Mouse (Mus musculus): ENCODE results near the gene Ribc1. TPM values are rescaled to one million over a fixed set of nuclear protein-coding genes. Genes with fewer than 3 reads are reported as not detected.

Gene Ribc1
- polyA plus RNA-seq (2014; fragmentation: Nextera tagmentation; extraction: Ambion mirVana) = 4.8 and 5.8 TPM in 2 replicates

- peak; percentile 98 for ATAC-seq (ENCODE audit: insufficient read depth, low FRiP score, low TSS enrichment)
- DNase-seq (ENCODE audit: low spot score) = peak; percentile 89
- H3K27me3 ChIP-seq (ENCODE audit: control insufficient read depth, insufficient read depth, low read length) = 0 out of 2 replicates have a peak, but pooled peaks cover 7% of the 10 kb centered on the region
- 0 out of 2 replicates have a peak within 1 kb of the TSS, but pooled peaks have one; percentile 53 for H3K27ac ChIP-seq (ENCODE audit: low read depth, low read length)
- peak within 1 kb of the TSS; percentile 54 for H3K4me3 ChIP-seq (ENCODE audit: low read depth, low read length)
- 20% methylated on average over 64 of the region's 64 CpGs for WGBS
- 0 out of 2 replicates have a peak, but pooled peaks cover 2% of the 10 kb centered on the region for H3K4me1 ChIP-seq (ENCODE audit: control insufficient read depth, insufficient read depth, low read length)
- no peaks in the 10 kb centered on the region for H3K9me3 ChIP-seq (ENCODE audit: control insufficient read depth, low read length)
- H3K36me3 ChIP-seq (ENCODE audit: control insufficient read depth, insufficient read depth, low read length) = peaks cover 2% of the 10 kb centered on the region; the same call in 1 of the 2 replicates
- peak within 1 kb of the TSS; percentile 71 for H3K9ac ChIP-seq (ENCODE audit: low read length)
- peak within 1 kb of the TSS; percentile 50 for H3K4me2 ChIP-seq (ENCODE audit: low read depth)
These were observed at the start of gene Ribc1, which contains the start of gene Smc1a for GRCm38 (mm10) chrX:152016151-152017145. Ribc1 (minus strand) TSS chrX:152016295. Smc1a (plus strand) TSS chrX:152016428.

- Histone ChIP-seq H3K27me3 (ENCODE audit: control insufficient read depth, insufficient read depth, low read length) (peaks cover 17% of the 10 kb centered on the region), H3K27ac (ENCODE audit: low read depth, low read length) (no peak overlapping the region), H3K9me3 (ENCODE audit: control insufficient read depth, low read length) (no peaks in the 10 kb centered on the region), H3K36me3 (ENCODE audit: control insufficient read depth, insufficient read depth, low read length) (no peaks in the 10 kb centered on the region), H3K4me2 (ENCODE audit: low read depth) (no peak overlapping the region), H3K4me1 (ENCODE audit: control insufficient read depth, insufficient read depth, low read length) (no peaks in the 10 kb centered on the region), H3K4me3 (ENCODE audit: low read depth, low read length) (no peak overlapping the region), H3K9ac (ENCODE audit: low read length) (no peak overlapping the region)
- ATAC-seq (ENCODE audit: insufficient read depth, low FRiP score, low TSS enrichment) = no peak
- no peak for DNase-seq (ENCODE audit: low spot score)
- 89% methylated on average over 2 of the region's 2 CpGs for WGBS
These were observed 49.6 kb upstream of the Ribc1 start for GRCm38 (mm10) chrX:152065674-152066073.

GRCm38 (mm10) chrX:152054094-152054493 lies 38.0 kb upstream of the Ribc1 start:
- 82% methylated on average over 1 of the region's 1 CpGs for WGBS
- no peak overlapping the region for H3K4me2 ChIP-seq (ENCODE audit: low read depth)
- H3K9ac ChIP-seq (ENCODE audit: low read length) = no peak overlapping the region
- no peak overlapping the region for H3K4me3 ChIP-seq (ENCODE audit: low read depth, low read length)
- no peaks in the 10 kb centered on the region for H3K9me3 ChIP-seq (ENCODE audit: control insufficient read depth, low read length)
- H3K27ac ChIP-seq (ENCODE audit: low read depth, low read length) = no peak overlapping the region
- H3K4me1 ChIP-seq (ENCODE audit: control insufficient read depth, insufficient read depth, low read length) = no peaks in the 10 kb centered on the region
- H3K27me3 ChIP-seq (ENCODE audit: control insufficient read depth, insufficient read depth, low read length) = peaks cover 2% of the 10 kb centered on the region; the same call in 1 of the 2 replicates
- no peaks in the 10 kb centered on the region for H3K36me3 ChIP-seq (ENCODE audit: control insufficient read depth, insufficient read depth, low read length)
- ATAC-seq (ENCODE audit: insufficient read depth, low FRiP score, low TSS enrichment) (no peak), DNase-seq (ENCODE audit: low spot score) (no peak)

GRCm38 (mm10) chrX:152052546-152052945 lies 36.5 kb upstream of the Ribc1 start:
- H3K9ac ChIP-seq (ENCODE audit: low read length) = no peak overlapping the region
- H3K36me3 ChIP-seq (ENCODE audit: control insufficient read depth, insufficient read depth, low read length) = no peaks in the 10 kb centered on the region
- H3K4me2 ChIP-seq (ENCODE audit: low read depth) = no peak overlapping the region
- no peaks in the 10 kb centered on the region for H3K9me3 ChIP-seq (ENCODE audit: control insufficient read depth, low read length)
- WGBS = 80% methylated on average over 3 of the region's 3 CpGs
- DNase-seq (ENCODE audit: low spot score) = no peak
- H3K27me3 ChIP-seq (ENCODE audit: control insufficient read depth, insufficient read depth, low read length) = 0 out of 2 replicates have a peak, but pooled peaks cover 2% of the 10 kb centered on the region
- no peak overlapping the region for H3K27ac ChIP-seq (ENCODE audit: low read depth, low read length)
- no peak for ATAC-seq (ENCODE audit: insufficient read depth, low FRiP score, low TSS enrichment)
- H3K4me1 ChIP-seq (ENCODE audit: control insufficient read depth, insufficient read depth, low read length) = no peaks in the 10 kb centered on the region
- H3K4me3 ChIP-seq (ENCODE audit: low read depth, low read length) = no peak overlapping the region

GRCm38 (mm10) chrX:152047230-152047629 lies 31.1 kb upstream of the Ribc1 start:
- Histone ChIP-seq H3K9me3 (ENCODE audit: control insufficient read depth, low read length) (no peaks in the 10 kb centered on the region), H3K36me3 (ENCODE audit: control insufficient read depth, insufficient read depth, low read length) (no peaks in the 10 kb centered on the region), H3K4me2 (ENCODE audit: low read depth) (no peak overlapping the region), H3K27me3 (ENCODE audit: control insufficient read depth, insufficient read depth, low read length) (peaks cover 6% of the 10 kb centered on the region; the same call in 1 of the 2 replicates), H3K9ac (ENCODE audit: low read length) (no peak overlapping the region), H3K27ac (ENCODE audit: low read depth, low read length) (no peak overlapping the region), H3K4me1 (ENCODE audit: control insufficient read depth, insufficient read depth, low read length) (no peaks in the 10 kb centered on the region), H3K4me3 (ENCODE audit: low read depth, low read length) (no peak overlapping the region)
- DNase-seq (ENCODE audit: low spot score) = no peak
- no peak for ATAC-seq (ENCODE audit: insufficient read depth, low FRiP score, low TSS enrichment)

GRCm38 (mm10) chrX:152039865-152040264 lies 23.8 kb upstream of the Ribc1 start:
- H3K27ac ChIP-seq (ENCODE audit: low read depth, low read length) = no peak overlapping the region
- H3K36me3 ChIP-seq (ENCODE audit: control insufficient read depth, insufficient read depth, low read length) = no peaks in the 10 kb centered on the region
- ATAC-seq (ENCODE audit: insufficient read depth, low FRiP score, low TSS enrichment) (no peak), DNase-seq (ENCODE audit: low spot score) (no peak)
- H3K9me3 ChIP-seq (ENCODE audit: control insufficient read depth, low read length) = no peaks in the 10 kb centered on the region
- no peak overlapping the region for H3K4me2 ChIP-seq (ENCODE audit: low read depth)
- peaks cover 5% of the 10 kb centered on the region for H3K27me3 ChIP-seq (ENCODE audit: control insufficient read depth, insufficient read depth, low read length)
- no peak overlapping the region for H3K4me3 ChIP-seq (ENCODE audit: low read depth, low read length)
- no peaks in the 10 kb centered on the region for H3K4me1 ChIP-seq (ENCODE audit: control insufficient read depth, insufficient read depth, low read length)
- no peak overlapping the region for H3K9ac ChIP-seq (ENCODE audit: low read length)

GRCm38 (mm10) chrX:152019294-152019693 lies 3.2 kb upstream of the Ribc1 start:
- Histone ChIP-seq H3K27me3 (ENCODE audit: control insufficient read depth, insufficient read depth, low read length) (peaks cover 10% of the 10 kb centered on the region; the same call in 1 of the 2 replicates), H3K4me1 (ENCODE audit: control insufficient read depth, insufficient read depth, low read length) (0 out of 2 replicates have a peak, but pooled peaks cover 2% of the 10 kb centered on the region), H3K9ac (ENCODE audit: low read length) (no peak overlapping the region), H3K36me3 (ENCODE audit: control insufficient read depth, insufficient read depth, low read length) (no peaks in the 10 kb centered on the region; the same call in 1 of the 2 replicates), H3K4me3 (ENCODE audit: low read depth, low read length) (no peak overlapping the region), H3K9me3 (ENCODE audit: control insufficient read depth, low read length) (no peaks in the 10 kb centered on the region), H3K4me2 (ENCODE audit: low read depth) (no peak overlapping the region), H3K27ac (ENCODE audit: low read depth, low read length) (no peak overlapping the region)
- WGBS = 90% methylated on average over 2 of the region's 2 CpGs
- DNase-seq (ENCODE audit: low spot score) (no peak), ATAC-seq (ENCODE audit: insufficient read depth, low FRiP score, low TSS enrichment) (no peak)

GRCm38 (mm10) chrX:152017186-152017585 lies 1.1 kb upstream of the Ribc1 start:
- H3K27ac ChIP-seq (ENCODE audit: low read depth, low read length) = no peak overlapping the region
- H3K4me3 ChIP-seq (ENCODE audit: low read depth, low read length) = peak overlapping the region; percentile 54
- ATAC-seq (ENCODE audit: insufficient read depth, low FRiP score, low TSS enrichment) (no peak), DNase-seq (ENCODE audit: low spot score) (no peak)
- peak overlapping the region; percentile 71 for H3K9ac ChIP-seq (ENCODE audit: low read length)
- 0 out of 2 replicates have a peak, but pooled peaks cover 7% of the 10 kb centered on the region for H3K27me3 ChIP-seq (ENCODE audit: control insufficient read depth, insufficient read depth, low read length)
- WGBS = 23% methylated on average over 14 of the region's 14 CpGs
- peaks cover 2% of the 10 kb centered on the region; the same call in 1 of the 2 replicates for H3K36me3 ChIP-seq (ENCODE audit: control insufficient read depth, insufficient read depth, low read length)
- H3K9me3 ChIP-seq (ENCODE audit: control insufficient read depth, low read length) = no peaks in the 10 kb centered on the region
- H3K4me1 ChIP-seq (ENCODE audit: control insufficient read depth, insufficient read depth, low read length) = 0 out of 2 replicates have a peak, but pooled peaks cover 2% of the 10 kb centered on the region
- H3K4me2 ChIP-seq (ENCODE audit: low read depth) = peak overlapping the region; percentile 50
